Mouse (Mus musculus): ENCODE results near the gene Myoc.

- TF ChIP-seq CTCF (IDR thresholded peaks at IDR 0.05; ENCODE audit: low read depth) (no peak), EP300 (IDR thresholded peaks at IDR 0.05; ENCODE audit: low read depth) (no peak)
Measured at GRCm38 (mm10) chr1:162601288-162601687, 37.7 kb upstream of the Myoc start.
